Mouse (Mus musculus) erythroblast, embryonic 14.5 days (primary cell): ENCODE measurements around the gene Spock3. TPM values are rescaled to one million over a fixed set of nuclear protein-coding genes. Genes with fewer than 3 reads are reported as not detected.
"Not testable (repeated sequence)": the region's sequence is repeated elsewhere in the genome, so short reads cannot be mapped to it uniquely, and the experiment has no call there.

Source experiments
- H3K27me3 ChIP-seq: 2 replicates; pipeline ENCODE4 v1.6.1; 2012; ENCODE audit warnings: inconsistent platforms; ENCODE audit not compliant: control insufficient read depth
- H3K36me3 ChIP-seq: 2 replicates; pipeline ENCODE4 v1.6.1; 2012; ENCODE audit warnings: mild to moderate bottlenecking, inconsistent platforms; ENCODE audit not compliant: control insufficient read depth
- H3K4me1 ChIP-seq: 2 replicates; pipeline ENCODE4 v1.6.1; 2012; ENCODE audit warnings: inconsistent platforms; ENCODE audit not compliant: control insufficient read depth
- H3K4me3 ChIP-seq: replicated peaks from 2 replicates; pipeline ENCODE3; 2012; ENCODE audit warnings: moderate library complexity, mild to moderate bottlenecking, inconsistent platforms
- H3K9me3 ChIP-seq: 2 replicates; pipeline ENCODE4 v1.6.1; 2012; ENCODE audit warnings: low read length, inconsistent platforms, mixed read lengths; ENCODE audit not compliant: control insufficient read depth
- GATA1 ChIP-seq: IDR thresholded peaks from 2 replicates; pipeline ENCODE4 v1.6.1; 2012; ENCODE audit warnings: low read length, inconsistent platforms, mixed read lengths
- TAL1 ChIP-seq: IDR thresholded peaks from 3 replicates; pipeline ENCODE4 v1.6.1; 2012; ENCODE audit warnings: low read length, inconsistent platforms, mixed read lengths
- polyA plus RNA-seq: library from polyadenylated mRNA; stranded (reverse); fragments of >175 nt; gene quantifications from 2 replicates; pipeline ENCODE4 v1.2.3, GENCODE M21; 2012

The Spock3 gene
- polyA plus RNA-seq, 1 experiment, result not detected

DNA sequence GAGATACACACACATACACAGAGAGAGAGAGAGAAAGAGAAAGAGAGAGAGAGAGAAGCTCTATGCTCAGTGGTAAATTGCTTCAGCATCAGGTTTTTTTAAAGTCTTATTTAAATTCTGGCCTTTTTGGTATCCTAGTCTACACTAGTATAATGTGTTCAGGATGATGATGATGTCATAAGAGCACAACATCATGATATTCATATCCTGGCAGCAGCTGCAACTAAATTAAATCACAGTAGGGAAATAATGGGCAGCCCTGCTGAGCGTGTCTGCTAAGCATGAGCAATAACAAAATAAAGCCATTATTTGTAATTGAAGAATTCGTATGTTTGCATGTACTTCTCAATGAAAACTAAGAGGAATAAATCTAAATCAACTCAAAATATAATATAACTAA, 169.7 kb downstream of the Spock3 start:
- Histone ChIP-seq H3K27me3 (no peaks in the 10 kb centered on the region), H3K9me3 (peaks cover 2% of the 10 kb centered on the region; the same call in 1 of the 2 replicates)

DNA sequence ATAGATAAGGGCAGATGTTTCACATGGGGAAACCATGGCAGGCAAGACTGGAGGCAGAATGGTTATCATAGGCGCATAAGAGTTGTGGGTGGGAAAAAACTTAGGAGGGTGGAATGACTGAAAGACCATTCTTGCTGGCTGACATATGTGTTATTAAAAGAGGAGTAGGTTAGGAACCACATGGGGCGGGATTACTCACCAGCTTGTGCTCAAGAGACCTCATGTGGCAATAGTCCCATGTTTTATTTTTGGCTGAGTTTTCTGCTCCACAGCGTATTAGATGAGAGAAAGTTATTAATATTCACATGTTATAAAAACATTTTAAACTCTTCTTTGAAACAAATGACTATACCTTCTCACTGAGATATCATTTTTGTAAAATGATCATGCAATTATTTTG, 184.6 kb downstream of the Spock3 start:
- no peak for TF ChIP-seq GATA1
- no peak for TF ChIP-seq TAL1
- Histone ChIP-seq H3K9me3 (no peaks in the 10 kb centered on the region), H3K36me3 (no peaks in the 10 kb centered on the region), H3K27me3 (no peaks in the 10 kb centered on the region), H3K4me1 (no peaks in the 10 kb centered on the region), H3K4me3 (no peak overlapping the region)

More for the DNA sequence above, 169.7 kb downstream of the Spock3 start:
- Histone ChIP-seq H3K36me3 (no peaks in the 10 kb centered on the region), H3K4me1 (no peaks in the 10 kb centered on the region), H3K4me3 (no peak overlapping the region)
- TF ChIP-seq TAL1 (no peak), GATA1 (no peak)

DNA sequence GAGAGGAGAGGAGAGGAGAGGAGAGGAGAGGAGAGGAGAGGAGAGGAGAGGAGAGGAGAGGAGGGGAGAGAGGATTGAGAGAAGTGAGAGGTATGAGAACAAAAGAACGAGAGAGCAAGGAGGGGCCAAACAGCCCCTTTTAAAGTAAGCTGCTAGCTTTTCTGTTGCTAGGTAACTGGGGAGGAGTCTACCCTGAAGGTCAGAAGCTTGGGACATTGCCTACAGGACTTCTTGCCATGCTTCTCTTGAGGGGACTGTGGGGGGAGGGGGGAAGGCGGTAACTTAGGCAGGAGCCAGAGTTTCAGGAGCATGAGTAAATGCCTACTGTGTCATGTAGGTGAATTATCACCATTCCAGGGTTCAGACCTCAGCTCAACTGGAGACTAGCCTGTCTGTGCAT, 213.1 kb downstream of the Spock3 start:
- H3K4me1 ChIP-seq, H3K27me3 ChIP-seq, H3K4me3 ChIP-seq, H3K36me3 ChIP-seq, H3K9me3 ChIP-seq: not testable (repeated sequence)

DNA sequence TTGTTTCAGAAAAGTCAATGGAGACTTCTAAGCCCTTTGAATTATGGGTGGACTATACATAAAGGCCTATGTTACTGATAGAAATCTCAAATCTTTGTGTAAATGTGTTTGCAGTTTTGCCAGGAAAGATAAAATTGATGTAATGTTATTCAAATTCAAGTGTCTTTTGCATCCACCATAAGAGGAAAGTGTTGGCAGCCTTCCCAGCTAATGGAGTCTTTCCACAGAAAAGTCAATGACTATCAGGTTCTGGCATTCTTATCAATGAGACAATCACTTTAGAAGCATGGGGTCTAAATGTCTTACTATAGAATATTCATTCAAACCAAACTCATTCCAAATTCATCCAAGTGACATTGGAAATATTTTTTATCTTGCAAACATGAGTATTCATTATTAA, 214.5 kb downstream of the Spock3 start:
- H3K36me3 ChIP-seq, result no peaks in the 10 kb centered on the region
- H3K4me3 ChIP-seq, result no peak overlapping the region
- no peak for TF ChIP-seq TAL1
- no peak for TF ChIP-seq GATA1
- H3K9me3 ChIP-seq, result no peaks in the 10 kb centered on the region
- no peaks in the 10 kb centered on the region for H3K4me1 ChIP-seq
- H3K27me3 ChIP-seq, result no peaks in the 10 kb centered on the region

DNA sequence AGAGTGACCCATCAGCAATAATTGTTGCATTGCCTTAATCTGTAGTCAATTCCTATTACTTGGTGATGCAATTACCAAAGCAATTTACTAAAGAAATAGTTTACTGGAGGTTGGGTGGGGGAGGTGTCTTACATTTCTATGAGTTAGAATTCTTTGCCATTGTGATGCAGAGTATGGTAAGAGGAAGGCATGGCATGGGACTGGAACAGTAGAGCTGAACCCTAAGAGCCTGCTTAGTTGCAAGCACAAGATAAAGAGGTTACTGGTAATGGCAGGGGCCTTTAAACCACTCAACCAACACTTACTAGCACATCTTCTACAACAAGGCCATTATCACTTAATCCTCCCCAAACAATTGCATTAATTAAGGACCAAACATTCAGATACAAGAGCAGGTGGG, 219.1 kb downstream of the Spock3 start:
- Histone ChIP-seq H3K4me3 (no peak overlapping the region), H3K9me3 (no peaks in the 10 kb centered on the region), H3K27me3 (no peaks in the 10 kb centered on the region), H3K4me1 (no peaks in the 10 kb centered on the region), H3K36me3 (no peaks in the 10 kb centered on the region)
- TF ChIP-seq GATA1 (no peak), TAL1 (no peak)

DNA sequence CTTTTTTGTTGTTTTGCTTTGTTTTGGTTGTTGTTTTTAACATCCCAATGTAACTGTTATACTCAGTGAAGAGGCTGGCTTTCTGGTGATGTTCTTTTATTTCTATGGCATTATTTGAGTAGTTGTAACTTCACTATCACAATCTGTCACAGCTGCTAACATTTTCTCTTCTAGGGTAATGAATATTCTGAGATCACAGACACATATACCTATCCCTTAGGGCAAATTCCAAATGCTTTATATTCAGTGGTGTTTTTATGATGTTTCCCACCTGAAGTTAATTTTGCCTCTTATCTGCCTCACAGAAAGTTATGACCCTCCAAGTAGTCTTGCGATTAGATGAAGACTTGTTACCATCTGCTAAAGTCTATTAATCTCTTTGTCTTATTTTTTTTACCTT, 230.5 kb downstream of the Spock3 start:
- Histone ChIP-seq H3K9me3 (no peaks in the 10 kb centered on the region), H3K36me3 (no peaks in the 10 kb centered on the region), H3K4me3 (no peak overlapping the region), H3K27me3 (no peaks in the 10 kb centered on the region), H3K4me1 (no peaks in the 10 kb centered on the region)
- TF ChIP-seq GATA1 (no peak), TAL1 (no peak)

DNA sequence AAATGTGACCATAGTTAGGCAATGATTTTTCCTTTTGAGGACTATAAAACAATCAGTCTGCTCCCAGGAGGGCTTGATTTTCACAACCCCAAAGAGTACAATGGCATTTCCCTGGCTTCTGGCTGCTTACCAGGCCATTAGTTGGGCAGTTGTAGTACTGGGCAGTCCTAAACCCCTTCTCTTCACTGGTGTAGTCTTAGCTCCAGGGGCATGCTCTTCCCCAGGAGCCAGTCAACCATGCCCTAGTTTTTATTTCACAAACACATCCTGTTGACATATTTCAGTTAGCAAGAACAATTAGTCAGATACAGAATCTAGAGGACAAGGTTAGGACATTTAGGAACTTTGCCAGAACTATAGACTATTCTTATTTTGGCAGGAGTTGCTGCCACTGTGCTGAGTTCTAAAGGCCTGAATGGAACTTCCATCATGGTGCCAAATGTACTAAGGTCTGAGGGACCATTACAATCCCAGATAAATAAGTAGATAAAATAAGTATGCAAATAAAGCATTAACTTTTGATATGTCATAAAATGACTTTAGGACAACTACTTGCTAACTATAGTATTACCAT, 308.1 kb downstream of the Spock3 start:
- Histone ChIP-seq H3K36me3 (no peaks in the 10 kb centered on the region), H3K9me3 (no peaks in the 10 kb centered on the region; the same call in 1 of the 2 replicates), H3K4me1 (no peaks in the 10 kb centered on the region), H3K27me3 (no peaks in the 10 kb centered on the region), H3K4me3 (no peak overlapping the region)
- TF ChIP-seq GATA1 (no peak), TAL1 (no peak)

DNA sequence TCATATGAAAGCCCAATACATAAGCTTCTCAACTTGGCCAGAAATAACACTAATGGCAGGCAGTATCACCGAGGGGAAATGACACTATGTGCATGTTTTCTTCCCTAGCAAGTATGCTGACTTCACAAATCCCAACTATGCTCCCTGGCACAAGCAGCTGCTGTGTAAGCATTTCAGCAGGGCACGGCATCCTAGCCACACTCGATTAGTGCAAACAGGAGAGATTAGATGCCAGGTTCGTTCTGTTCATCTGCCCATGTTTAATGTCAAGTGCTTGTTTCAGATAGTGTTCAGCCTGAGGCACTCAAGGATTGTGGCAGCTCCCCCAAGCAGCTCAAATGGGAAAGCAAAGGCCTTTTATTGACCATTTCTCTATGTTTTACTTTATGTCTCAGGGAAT, 311.7 kb downstream of the Spock3 start:
- TF ChIP-seq TAL1, result no peak
- TF ChIP-seq GATA1, result no peak
- Histone ChIP-seq H3K9me3 (no peaks in the 10 kb centered on the region; the same call in 1 of the 2 replicates), H3K4me1 (no peaks in the 10 kb centered on the region), H3K36me3 (no peaks in the 10 kb centered on the region), H3K4me3 (no peak overlapping the region), H3K27me3 (no peaks in the 10 kb centered on the region)

DNA sequence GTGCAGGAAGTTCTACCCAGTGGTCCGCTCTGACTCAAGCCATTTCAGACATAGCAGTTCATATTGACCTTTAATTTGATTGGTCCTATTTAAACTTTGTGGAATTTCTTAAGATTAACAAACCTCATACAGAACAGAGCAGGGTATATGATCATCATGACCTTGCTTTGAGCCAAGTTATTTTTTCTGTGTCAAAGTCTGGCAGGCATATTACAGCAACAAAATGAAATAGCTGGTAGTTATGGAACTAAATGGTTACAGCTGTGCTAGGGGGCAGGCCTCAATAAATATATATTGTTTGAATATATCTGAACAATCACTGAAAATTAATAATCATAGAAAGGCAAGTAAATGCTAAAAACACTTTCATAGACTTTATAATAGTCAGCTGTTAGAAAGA, 384.6 kb downstream of the Spock3 start:
- Histone ChIP-seq H3K9me3 (no peaks in the 10 kb centered on the region), H3K4me1 (no peaks in the 10 kb centered on the region), H3K27me3 (no peaks in the 10 kb centered on the region), H3K36me3 (no peaks in the 10 kb centered on the region), H3K4me3 (no peak overlapping the region)
- TF ChIP-seq TAL1 (no peak), GATA1 (no peak)

DNA sequence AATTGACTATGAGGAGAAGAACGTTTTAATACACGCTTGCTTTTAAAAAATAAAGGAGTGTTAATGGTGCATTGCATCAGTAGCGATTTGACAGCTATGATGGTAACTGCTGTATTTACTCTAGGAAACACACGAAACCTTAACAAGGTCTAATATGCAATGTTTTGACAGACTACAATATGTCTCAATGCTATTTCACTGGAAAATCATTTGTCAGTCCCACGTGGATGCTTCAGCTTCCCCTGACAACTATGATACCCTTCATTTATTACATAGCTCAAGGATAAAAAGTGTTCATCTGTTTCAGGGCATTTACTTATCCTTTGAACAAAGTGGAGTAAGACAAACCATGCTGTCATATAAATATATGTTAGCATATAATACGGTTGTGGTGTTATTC, 417.8 kb downstream of the Spock3 start:
- TF ChIP-seq TAL1 (no peak), GATA1 (no peak)
- Histone ChIP-seq H3K36me3 (no peaks in the 10 kb centered on the region), H3K4me1 (no peaks in the 10 kb centered on the region), H3K4me3 (no peak overlapping the region), H3K27me3 (no peaks in the 10 kb centered on the region), H3K9me3 (no peaks in the 10 kb centered on the region)
